Mouse (Mus musculus): ENCODE measurements around the gene Nav2. TPM values are rescaled to one million over a fixed set of nuclear protein-coding genes. Genes with fewer than 3 reads are reported as not detected.

Gene Nav2
- polyA plus RNA-seq, 1 experiment from 2014 or later = 18.2 TPM

- Histone ChIP-seq H3K4me2 (ENCODE audit: low read depth, low read length) (peak overlapping the region; percentile 99; the same call in 1 of the 2 replicates), H3K27ac (ENCODE audit: low read length) (no peak overlapping the region), H3K9me3 (replicated peaks; ENCODE audit: control insufficient read depth, low read length) (no peaks in the 10 kb centered on the region), H3K4me1 (ENCODE audit: control insufficient read depth, insufficient read depth, low read length) (peaks cover 44% of the 10 kb centered on the region), H3K9ac (ENCODE audit: low read length) (no peak overlapping the region), H3K27me3 (ENCODE audit: control insufficient read depth, insufficient read depth, low read length) (peaks cover 7% of the 10 kb centered on the region; the same call in 1 of the 2 replicates), H3K4me3 (replicated peaks; ENCODE audit: low read length) (no peak overlapping the region), H3K36me3 (ENCODE audit: control insufficient read depth, insufficient read depth, low read length) (no peaks in the 10 kb centered on the region)
- WGBS = 73% methylated on average over 2 of the region's 2 CpGs
- ATAC-seq (ENCODE audit: insufficient read depth, low FRiP score) = no peak
Observed at GRCm38 (mm10) chr7:49249462-49249861, 340.9 kb downstream of the Nav2 start.

- H3K27me3 ChIP-seq (ENCODE audit: control insufficient read depth, insufficient read depth, low read length) = peaks cover 7% of the 10 kb centered on the region; the same call in 1 of the 2 replicates
- no peaks in the 10 kb centered on the region for H3K36me3 ChIP-seq (ENCODE audit: control insufficient read depth, insufficient read depth, low read length)
- ATAC-seq (ENCODE audit: insufficient read depth, low FRiP score) = no peak
- H3K4me2 ChIP-seq (ENCODE audit: low read depth, low read length) = no peak overlapping the region
- 11% methylated on average over 9 of the region's 9 CpGs for WGBS
- H3K27ac ChIP-seq (ENCODE audit: low read length) = no peak overlapping the region
- peaks cover 44% of the 10 kb centered on the region for H3K4me1 ChIP-seq (ENCODE audit: control insufficient read depth, insufficient read depth, low read length)
- H3K9ac ChIP-seq (ENCODE audit: low read length) = no peak overlapping the region
- H3K4me3 ChIP-seq (replicated peaks; ENCODE audit: low read length) = no peak overlapping the region
- H3K9me3 ChIP-seq (replicated peaks; ENCODE audit: control insufficient read depth, low read length) = no peaks in the 10 kb centered on the region
Observed at GRCm38 (mm10) chr7:49249996-49250395, 341.5 kb downstream of the Nav2 start.

- Histone ChIP-seq H3K9ac (ENCODE audit: low read length) (peak overlapping the region; percentile 47; the same call in 1 of the 2 replicates), H3K4me1 (ENCODE audit: control insufficient read depth, insufficient read depth, low read length) (peaks cover 43% of the 10 kb centered on the region), H3K9me3 (replicated peaks; ENCODE audit: control insufficient read depth, low read length) (no peaks in the 10 kb centered on the region), H3K27ac (ENCODE audit: low read length) (no peak overlapping the region), H3K4me2 (ENCODE audit: low read depth, low read length) (no peak overlapping the region), H3K27me3 (ENCODE audit: control insufficient read depth, insufficient read depth, low read length) (peaks cover 7% of the 10 kb centered on the region; the same call in 1 of the 2 replicates), H3K4me3 (replicated peaks; ENCODE audit: low read length) (no peak overlapping the region), H3K36me3 (ENCODE audit: control insufficient read depth, insufficient read depth, low read length) (no peaks in the 10 kb centered on the region)
- no peak for ATAC-seq (ENCODE audit: insufficient read depth, low FRiP score)
- 82% methylated on average over 13 of the region's 13 CpGs for WGBS
Observed at GRCm38 (mm10) chr7:49250581-49251307, 342.2 kb downstream of the Nav2 start.

GRCm38 (mm10) chr7:49251308-49251638 lies 342.8 kb downstream of the Nav2 start:
- no peaks in the 10 kb centered on the region for H3K9me3 ChIP-seq (replicated peaks; ENCODE audit: control insufficient read depth, low read length)
- no peak overlapping the region for H3K27ac ChIP-seq (ENCODE audit: low read length)
- peaks cover 7% of the 10 kb centered on the region; the same call in 1 of the 2 replicates for H3K27me3 ChIP-seq (ENCODE audit: control insufficient read depth, insufficient read depth, low read length)
- no peak overlapping the region for H3K4me3 ChIP-seq (replicated peaks; ENCODE audit: low read length)
- H3K36me3 ChIP-seq (ENCODE audit: control insufficient read depth, insufficient read depth, low read length) = no peaks in the 10 kb centered on the region
- no peak for ATAC-seq (ENCODE audit: insufficient read depth, low FRiP score)
- H3K4me2 ChIP-seq (ENCODE audit: low read depth, low read length) = no peak overlapping the region
- peaks cover 46% of the 10 kb centered on the region for H3K4me1 ChIP-seq (ENCODE audit: control insufficient read depth, insufficient read depth, low read length)
- H3K9ac ChIP-seq (ENCODE audit: low read length) = no peak overlapping the region
- WGBS = 38% methylated on average over 10 of the region's 10 CpGs

GRCm38 (mm10) chr7:49252444-49252843 lies 343.9 kb downstream of the Nav2 start:
- WGBS = 90% methylated on average over 7 of the region's 7 CpGs
- no peaks in the 10 kb centered on the region for H3K9me3 ChIP-seq (replicated peaks; ENCODE audit: control insufficient read depth, low read length)
- no peak overlapping the region for H3K4me2 ChIP-seq (ENCODE audit: low read depth, low read length)
- ATAC-seq (ENCODE audit: insufficient read depth, low FRiP score) = no peak
- H3K36me3 ChIP-seq (ENCODE audit: control insufficient read depth, insufficient read depth, low read length) = no peaks in the 10 kb centered on the region
- peaks cover 38% of the 10 kb centered on the region for H3K4me1 ChIP-seq (ENCODE audit: control insufficient read depth, insufficient read depth, low read length)
- no peak overlapping the region for H3K27ac ChIP-seq (ENCODE audit: low read length)
- H3K4me3 ChIP-seq (replicated peaks; ENCODE audit: low read length) = no peak overlapping the region
- H3K9ac ChIP-seq (ENCODE audit: low read length) = no peak overlapping the region
- peaks cover under 1% of the 10 kb centered on the region; the same call in 1 of the 2 replicates for H3K27me3 ChIP-seq (ENCODE audit: control insufficient read depth, insufficient read depth, low read length)

- ATAC-seq (ENCODE audit: insufficient read depth, low FRiP score) = no peak
- no peak overlapping the region for H3K9ac ChIP-seq (ENCODE audit: low read length)
- H3K4me1 ChIP-seq (ENCODE audit: control insufficient read depth, insufficient read depth, low read length) = peaks cover 33% of the 10 kb centered on the region
- no peaks in the 10 kb centered on the region for H3K9me3 ChIP-seq (replicated peaks; ENCODE audit: control insufficient read depth, low read length)
- H3K4me2 ChIP-seq (ENCODE audit: low read depth, low read length) = no peak overlapping the region
- H3K4me3 ChIP-seq (replicated peaks; ENCODE audit: low read length) = no peak overlapping the region
- no peaks in the 10 kb centered on the region for H3K36me3 ChIP-seq (ENCODE audit: control insufficient read depth, insufficient read depth, low read length)
- H3K27ac ChIP-seq (ENCODE audit: low read length) = no peak overlapping the region
- 62% methylated on average over 6 of the region's 6 CpGs for WGBS
- H3K27me3 ChIP-seq (ENCODE audit: control insufficient read depth, insufficient read depth, low read length) = no peaks in the 10 kb centered on the region
Observed at GRCm38 (mm10) chr7:49252902-49253301, 344.4 kb downstream of the Nav2 start.

GRCm38 (mm10) chr7:49255053-49255452 lies 346.5 kb downstream of the Nav2 start:
- peaks cover 15% of the 10 kb centered on the region for H3K4me1 ChIP-seq (ENCODE audit: control insufficient read depth, insufficient read depth, low read length)
- WGBS = 93% methylated on average over 5 of the region's 5 CpGs
- no peak overlapping the region for H3K27ac ChIP-seq (ENCODE audit: low read length)
- H3K36me3 ChIP-seq (ENCODE audit: control insufficient read depth, insufficient read depth, low read length) = no peaks in the 10 kb centered on the region
- no peak overlapping the region for H3K4me2 ChIP-seq (ENCODE audit: low read depth, low read length)
- no peak for ATAC-seq (ENCODE audit: insufficient read depth, low FRiP score)
- no peak overlapping the region for H3K4me3 ChIP-seq (replicated peaks; ENCODE audit: low read length)
- no peaks in the 10 kb centered on the region for H3K9me3 ChIP-seq (replicated peaks; ENCODE audit: control insufficient read depth, low read length)
- H3K27me3 ChIP-seq (ENCODE audit: control insufficient read depth, insufficient read depth, low read length) = no peaks in the 10 kb centered on the region
- no peak overlapping the region for H3K9ac ChIP-seq (ENCODE audit: low read length)

GRCm38 (mm10) chr7:49257234-49257906 lies 348.9 kb downstream of the Nav2 start:
- no peaks in the 10 kb centered on the region for H3K36me3 ChIP-seq (ENCODE audit: control insufficient read depth, insufficient read depth, low read length)
- no peaks in the 10 kb centered on the region for H3K27me3 ChIP-seq (ENCODE audit: control insufficient read depth, insufficient read depth, low read length)
- H3K4me1 ChIP-seq (ENCODE audit: control insufficient read depth, insufficient read depth, low read length) = 0 out of 2 replicates have a peak, but pooled peaks cover 6% of the 10 kb centered on the region
- H3K4me3 ChIP-seq (replicated peaks; ENCODE audit: low read length) = no peak overlapping the region
- no peaks in the 10 kb centered on the region for H3K9me3 ChIP-seq (replicated peaks; ENCODE audit: control insufficient read depth, low read length)
- no peak overlapping the region for H3K27ac ChIP-seq (ENCODE audit: low read length)
- no peak overlapping the region for H3K9ac ChIP-seq (ENCODE audit: low read length)
- ATAC-seq (ENCODE audit: insufficient read depth, low FRiP score) = no peak
- 70% methylated on average over 13 of the region's 13 CpGs for WGBS
- no peak overlapping the region for H3K4me2 ChIP-seq (ENCODE audit: low read depth, low read length)

GRCm38 (mm10) chr7:49258088-49258487 lies 349.6 kb downstream of the Nav2 start:
- Histone ChIP-seq H3K36me3 (ENCODE audit: control insufficient read depth, insufficient read depth, low read length) (no peaks in the 10 kb centered on the region), H3K4me3 (replicated peaks; ENCODE audit: low read length) (no peak overlapping the region), H3K27me3 (ENCODE audit: control insufficient read depth, insufficient read depth, low read length) (no peaks in the 10 kb centered on the region), H3K9ac (ENCODE audit: low read length) (no peak overlapping the region), H3K4me2 (ENCODE audit: low read depth, low read length) (no peak overlapping the region), H3K27ac (ENCODE audit: low read length) (no peak overlapping the region), H3K9me3 (replicated peaks; ENCODE audit: control insufficient read depth, low read length) (no peaks in the 10 kb centered on the region), H3K4me1 (ENCODE audit: control insufficient read depth, insufficient read depth, low read length) (0 out of 2 replicates have a peak, but pooled peaks cover 6% of the 10 kb centered on the region)
- 72% methylated on average over 6 of the region's 6 CpGs for WGBS
- no peak for ATAC-seq (ENCODE audit: insufficient read depth, low FRiP score)
